Mouse (Mus musculus) heart, postnatal 0 days (tissue): ENCODE results near the gene Nutf2. TPM values are rescaled to one million over a fixed set of nuclear protein-coding genes. Genes with fewer than 3 reads are reported as not detected.
"Not testable (repeated sequence)": the region's sequence is repeated elsewhere in the genome, so short reads cannot be mapped to it uniquely, and the experiment has no call there.

Source experiments
- ATAC-seq: fragments of 200-750 bp; cut with Nextera tagmentation; 2 replicates; pipeline ENCODE4 v1.8.0; 2017; ENCODE audit warnings: low read depth, moderate number of reproducible peaks, moderate library complexity; ENCODE audit not compliant: insufficient read depth
- DNase-seq: peaks from one replicate; pipeline ENCODE4 v3.0.0-alpha.2; 2016; ENCODE audit warnings: low spot score
- H3K27ac ChIP-seq: fragments of 300-500 bp; sonication (generic); 2 replicates; pipeline ENCODE4 v1.5.1; 2014; ENCODE audit warnings: low read depth, mild to moderate bottlenecking
- H3K27me3 ChIP-seq: fragments of 300-500 bp; sonication (generic); 2 replicates; pipeline ENCODE4 v1.6.1; 2014; ENCODE audit warnings: low read length, mixed read lengths; ENCODE audit not compliant: control insufficient read depth, insufficient read depth
- H3K36me3 ChIP-seq: fragments of 300-500 bp; sonication (generic); replicated peaks from 2 replicates; pipeline ENCODE4 v1.6.1; 2014; ENCODE audit warnings: low read length, mixed read lengths; ENCODE audit not compliant: control insufficient read depth, insufficient read depth
- H3K4me1 ChIP-seq: fragments of 300-500 bp; sonication (generic); 2 replicates; pipeline ENCODE4 v1.6.1; 2014; ENCODE audit warnings: antibody characterized with exemption; ENCODE audit not compliant: control insufficient read depth, insufficient read depth
- H3K4me2 ChIP-seq: fragments of 300-500 bp; sonication (generic); 2 replicates; pipeline ENCODE4 v1.6.1; 2014; ENCODE audit warnings: low read depth, mild to moderate bottlenecking, low read length, moderate library complexity
- H3K4me3 ChIP-seq: fragments of 300-500 bp; sonication (generic); 2 replicates; pipeline ENCODE4 v1.5.1; 2014; ENCODE audit warnings: low read depth, low read length
- H3K9ac ChIP-seq: fragments of 300-500 bp; sonication (generic); replicated peaks from 2 replicates; pipeline ENCODE4 v1.6.1; 2014; ENCODE audit warnings: low read depth, low read length, mixed read lengths
- H3K9me3 ChIP-seq: fragments of 300-500 bp; sonication (generic); replicated peaks from 2 replicates; pipeline ENCODE4 v1.6.1; 2016; ENCODE audit warnings: low read length; ENCODE audit not compliant: control insufficient read depth
- CTCF ChIP-seq: IDR thresholded peaks from 2 replicates; pipeline ENCODE4 v1.5.1; 2016; ENCODE audit warnings: antibody characterized with exemption, control low read depth, low read depth
- EP300 ChIP-seq: IDR thresholded peaks from 2 replicates; pipeline ENCODE4 v1.6.1; 2016; ENCODE audit warnings: antibody characterized with exemption, low read depth
- WGBS: fragments of 180-500 bp; shearing (Covaris S2); extraction: QIAGEN DNeasy Blood & Tissue Kit; methylation state at CpG from one replicate; pipeline ENCODE4 v1.1.7; 2014; 5-methylcytosine and 5-hydroxymethylcytosine counted together
- polyA plus RNA-seq: library from polyadenylated mRNA; unstranded; fragments of >200 nt; fragmentation: Nextera tagmentation; extraction: Ambion mirVana; gene quantifications from 2 replicates; pipeline ENCODE4 v1.2.1, GENCODE M21; 2015
- total RNA-seq: library from RNA; depleted of rRNA; stranded (reverse); fragments of >200 nt; gene quantifications from 2 replicates; pipeline ENCODE4 v1.2.3, GENCODE M21; 2014; ENCODE audit warnings: low replicate concordance

Nutf2 gene
- total and polyA plus RNA-seq, 2 experiments from 2014 or later, result 38.0 to 135 TPM

DNA sequence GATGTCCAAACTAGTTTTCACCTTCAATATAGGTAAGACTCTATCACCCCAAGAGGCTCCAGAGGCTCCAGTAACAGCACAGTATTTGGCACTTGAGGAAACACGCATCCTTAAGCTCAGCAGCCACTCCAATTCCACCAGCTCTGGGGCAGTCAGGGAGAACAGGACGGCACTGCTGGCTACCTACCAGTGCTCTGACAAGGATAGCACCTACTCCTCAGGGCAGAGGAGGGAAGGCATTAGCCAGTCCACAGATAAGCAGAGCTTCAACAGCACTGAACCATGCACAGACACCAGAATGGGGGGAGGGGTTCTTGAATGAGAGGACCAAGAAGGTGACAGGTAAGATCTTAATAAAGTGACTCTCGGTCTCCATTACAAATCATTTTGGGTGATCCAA is 40.7 kb upstream of the Nutf2 start:
- Histone ChIP-seq H3K9me3 (no peaks in the 10 kb centered on the region), H3K4me2 (no peak overlapping the region), H3K4me3 (no peak overlapping the region), H3K4me1 (no peaks in the 10 kb centered on the region), H3K36me3 (peaks cover 44% of the 10 kb centered on the region; the same call in 1 of the 2 replicates), H3K27me3 (no peaks in the 10 kb centered on the region), H3K27ac (no peak overlapping the region), H3K9ac (no peak overlapping the region)
- ATAC-seq (no peak), DNase-seq (no peak)
- TF ChIP-seq EP300 (no peak), CTCF (no peak)
- WGBS, result 83% methylated on average over 3 of the region's 3 CpGs

DNA sequence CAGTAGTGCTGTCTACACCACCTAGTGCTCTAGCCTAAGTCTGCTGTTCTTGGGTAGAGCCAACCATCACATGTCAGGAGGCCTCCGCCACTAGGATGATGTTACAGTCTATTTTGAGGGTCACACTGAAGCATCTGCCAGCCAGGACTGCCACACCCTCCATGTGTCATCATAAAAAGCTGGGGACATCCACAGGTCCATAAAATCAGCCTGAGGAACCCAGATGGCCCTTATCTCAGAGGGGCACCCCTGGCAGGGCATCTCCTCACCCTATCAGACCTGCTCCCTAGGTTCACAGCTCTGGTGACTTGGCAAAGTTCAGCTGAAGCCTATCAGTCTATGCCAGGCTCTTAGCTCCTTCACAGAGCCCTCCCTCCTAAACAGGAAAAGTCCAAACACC is 39.5 kb upstream of the Nutf2 start:
- H3K4me3 ChIP-seq, result no peak overlapping the region
- TF ChIP-seq EP300 (no peak), CTCF (no peak)
- H3K9me3 ChIP-seq, result no peaks in the 10 kb centered on the region
- peaks cover 50% of the 10 kb centered on the region for H3K36me3 ChIP-seq
- peak overlapping the region; percentile 38; the same call in 1 of the 2 replicates for H3K27ac ChIP-seq
- 75% methylated on average over 1 of the region's 1 CpGs for WGBS
- H3K4me1 ChIP-seq, result peaks cover 3% of the 10 kb centered on the region
- no peak overlapping the region for H3K4me2 ChIP-seq
- ATAC-seq (peak; percentile 82; the same call in 1 of the 2 replicates), DNase-seq (peak; percentile 27)
- no peak overlapping the region for H3K9ac ChIP-seq
- H3K27me3 ChIP-seq, result no peaks in the 10 kb centered on the region

DNA sequence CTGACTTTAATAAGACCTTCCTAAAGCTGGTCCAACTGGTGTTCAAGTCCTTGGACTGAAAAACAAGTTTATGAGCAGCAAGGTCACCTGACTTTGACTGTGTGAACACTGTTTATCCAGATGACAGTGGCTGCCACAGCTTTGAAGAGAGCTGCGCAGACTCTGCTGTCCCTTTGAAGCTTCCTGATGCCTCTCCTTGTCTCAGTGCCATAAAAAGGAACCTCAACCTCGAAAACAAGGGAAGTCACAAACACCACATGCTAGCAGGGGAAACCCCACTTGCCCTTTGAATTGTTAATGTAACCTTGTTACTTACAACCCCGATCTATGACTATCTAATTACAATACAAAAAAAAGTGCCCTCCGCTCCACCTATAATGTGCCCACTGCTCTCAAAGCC is 34.9 kb upstream of the Nutf2 start:
- Histone ChIP-seq H3K9ac (peak overlapping the region; percentile 95; the same call in 1 of the 2 replicates), H3K36me3 (peaks cover 42% of the 10 kb centered on the region), H3K27me3 (no peaks in the 10 kb centered on the region), H3K9me3 (no peaks in the 10 kb centered on the region), H3K4me2 (peak overlapping the region; percentile 89), H3K27ac (no peak overlapping the region), H3K4me3 (0 out of 2 replicates have a peak overlapping the region, but pooled peaks have one; percentile 99), H3K4me1 (peaks cover 9% of the 10 kb centered on the region)
- DNase-seq (no peak), ATAC-seq (no peak)
- TF ChIP-seq CTCF, result no peak
- 71% methylated on average over 4 of the region's 4 CpGs for WGBS

DNA sequence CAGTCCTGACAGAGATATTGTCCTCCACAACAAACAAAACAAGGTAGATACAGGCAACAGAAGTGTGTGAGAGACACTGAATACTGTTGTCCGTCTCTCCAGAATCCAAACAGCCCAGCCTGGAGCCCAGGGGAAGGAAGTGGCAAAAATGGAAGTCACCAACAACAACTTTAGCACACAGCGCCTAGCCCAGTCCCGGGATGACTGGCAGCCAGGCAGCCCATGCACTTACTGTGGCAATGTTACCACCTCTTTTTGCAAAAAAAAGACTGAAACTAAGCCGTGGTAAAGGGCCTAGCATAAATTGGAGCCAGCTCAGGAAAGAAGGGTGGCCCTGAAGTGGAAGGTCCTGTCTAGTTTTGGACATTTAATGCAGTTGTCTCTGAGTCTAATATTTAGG is 34.0 kb upstream of the Nutf2 start:
- H3K4me1 ChIP-seq, result peaks cover 9% of the 10 kb centered on the region
- ATAC-seq, result no peak

DNA sequence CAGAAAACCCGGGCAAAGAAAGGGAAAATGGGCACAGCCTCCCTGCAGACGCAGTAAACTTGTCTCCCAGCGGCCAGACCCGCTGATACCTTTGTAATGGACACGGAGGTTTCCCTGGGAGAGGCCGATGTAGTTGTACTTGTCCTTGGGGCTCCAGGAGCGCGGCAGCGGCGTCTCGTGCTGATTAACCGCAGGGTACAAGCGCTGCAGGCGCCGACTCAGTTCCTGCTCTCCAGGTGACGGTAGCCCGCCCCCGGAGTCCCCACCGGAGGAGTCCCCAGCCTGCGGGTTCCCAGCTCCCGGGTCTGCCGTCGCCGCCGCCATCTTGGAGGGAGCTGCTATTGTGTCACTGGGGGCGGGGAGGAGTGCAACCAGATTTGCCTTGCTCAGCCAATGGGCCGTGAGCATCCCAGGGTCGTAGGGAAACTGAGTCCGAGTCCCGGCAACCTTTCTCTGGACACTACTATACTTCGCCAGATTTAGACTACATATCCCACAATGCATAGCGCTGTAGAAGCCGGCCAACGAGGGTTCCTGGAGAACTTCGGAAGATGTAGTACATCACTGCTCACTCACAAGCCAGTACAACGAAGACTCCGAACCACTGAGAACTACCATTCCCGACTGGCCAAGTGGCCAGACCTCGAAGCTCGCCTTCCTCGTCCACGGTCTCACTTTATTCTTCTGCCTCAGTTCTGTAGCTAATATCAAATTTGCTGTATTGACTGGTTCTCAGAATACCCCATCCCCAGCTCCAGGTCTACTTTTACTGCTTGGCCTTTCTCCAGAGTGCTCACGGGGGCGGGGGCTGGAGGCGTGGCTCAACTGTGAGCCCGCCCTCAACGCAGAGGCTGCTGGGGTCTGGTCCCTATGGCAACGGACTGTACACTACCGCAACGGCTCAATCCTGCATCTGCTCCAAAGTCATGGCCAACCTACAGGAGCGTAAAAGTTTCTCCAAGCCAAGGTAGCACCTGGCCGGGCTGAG is 33.2 kb upstream of the Nutf2 start, which contains the start of the genes Ranbp10 and Tsnaxip1:
Gene Ranbp10 (minus strand): TSS at position 490 of the 988 bp plus-strand sequence.
Gene Tsnaxip1 (plus strand): TSS at position 871 of the 988 bp plus-strand sequence.
- H3K9ac ChIP-seq, result peak within 1 kb of the TSS; percentile 95
- DNase-seq, result peak; percentile 99
- no peak for TF ChIP-seq CTCF
- no peak for TF ChIP-seq EP300
- H3K27ac ChIP-seq, result peak within 1 kb of the TSS; percentile 88
- under 1% methylated on average over 52 of the region's 52 CpGs for WGBS
- peaks cover 25% of the 10 kb centered on the region for H3K36me3 ChIP-seq
- H3K27me3 ChIP-seq, result no peaks in the 10 kb centered on the region
- H3K9me3 ChIP-seq, result no peaks in the 10 kb centered on the region
- peak within 1 kb of the TSS; percentile 99 for H3K4me3 ChIP-seq
- peak within 1 kb of the TSS; percentile 89 for H3K4me2 ChIP-seq
- H3K4me1 ChIP-seq, result peaks cover 9% of the 10 kb centered on the region
- ATAC-seq, result peak; percentile 97

More for the DNA sequence above, 34.0 kb upstream of the Nutf2 start:
- no peak for DNase-seq
- peaks cover 33% of the 10 kb centered on the region for H3K36me3 ChIP-seq
- peak overlapping the region; percentile 99 for H3K4me3 ChIP-seq
- TF ChIP-seq CTCF, result no peak
- no peak for TF ChIP-seq EP300
- H3K4me2 ChIP-seq, result peak overlapping the region; percentile 89
- no peaks in the 10 kb centered on the region for H3K27me3 ChIP-seq
- WGBS, result 6% methylated on average over 4 of the region's 4 CpGs
- H3K27ac ChIP-seq, result peak overlapping the region; percentile 88
- H3K9ac ChIP-seq, result peak overlapping the region; percentile 95
- no peaks in the 10 kb centered on the region for H3K9me3 ChIP-seq

GRCm38 (mm10) chr8:105833740-105834139 is 26.6 kb upstream of the Nutf2 start:
- H3K9ac ChIP-seq, H3K4me3 ChIP-seq, DNase-seq, H3K27ac ChIP-seq, H3K4me1 ChIP-seq, H3K4me2 ChIP-seq, H3K27me3 ChIP-seq, H3K36me3 ChIP-seq, ATAC-seq, H3K9me3 ChIP-seq: not testable (repeated sequence)
- WGBS, result 70% methylated on average over 2 of the region's 2 CpGs
